Mouse (Mus musculus) gastrocnemius, adult 18-20 months (tissue): ENCODE measurements around the gene Ndufv3. TPM values are rescaled to one million over a fixed set of nuclear protein-coding genes. Genes with fewer than 3 reads are reported as not detected.
"Not testable (repeated sequence)": the region's sequence is repeated elsewhere in the genome, so short reads cannot be mapped to it uniquely, and the experiment has no call there.

Source experiments
- DNase-seq: peaks from one replicate; pipeline ENCODE4 v3.0.0; 2021; ENCODE audit warnings: low spot score
- total RNA-seq, 2 experiments: library from RNA; stranded (reverse); gene quantifications; 2 replicates each; pipeline ENCODE4 v1.2.3; 2021

Gene Ndufv3
- total RNA-seq, 2 experiments from 2014 or later, result 469 to 480 TPM

DNA sequence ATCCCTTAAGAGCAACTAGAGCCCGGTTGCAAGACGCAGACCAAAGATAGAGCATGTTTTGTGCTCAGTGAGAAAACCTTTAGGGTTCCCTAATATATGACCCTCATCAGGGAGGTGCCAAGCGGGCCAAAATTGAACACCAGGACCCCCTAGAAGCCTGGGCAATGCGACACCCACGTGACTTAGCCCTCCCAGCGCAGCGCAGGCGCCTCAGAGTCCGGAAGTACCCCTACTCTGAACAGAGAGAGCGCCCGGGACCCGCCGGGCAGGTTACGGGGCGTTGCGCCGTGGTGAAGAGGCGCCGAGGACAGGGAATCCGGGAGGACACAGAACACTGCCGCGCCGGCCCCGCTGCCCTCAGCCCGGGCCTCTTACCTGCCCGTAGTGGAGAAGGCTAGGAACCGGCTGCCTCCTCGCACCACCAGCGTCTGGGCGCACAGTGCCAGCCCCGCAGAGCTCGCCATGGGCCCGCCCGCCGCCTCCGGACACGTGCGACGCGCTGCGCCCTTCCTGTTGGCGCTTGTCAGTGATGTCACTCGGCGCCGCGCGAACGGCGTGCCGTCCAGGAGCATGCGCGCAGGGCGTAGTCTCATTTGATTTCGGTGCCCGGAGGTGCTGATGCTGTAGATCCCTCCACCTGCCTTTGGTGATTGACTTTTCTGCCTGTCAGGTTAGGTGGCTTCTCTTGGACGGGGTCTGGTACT is 8.0 kb upstream of the Ndufv3 start:
- DNase-seq, result peak; percentile 82

DNA sequence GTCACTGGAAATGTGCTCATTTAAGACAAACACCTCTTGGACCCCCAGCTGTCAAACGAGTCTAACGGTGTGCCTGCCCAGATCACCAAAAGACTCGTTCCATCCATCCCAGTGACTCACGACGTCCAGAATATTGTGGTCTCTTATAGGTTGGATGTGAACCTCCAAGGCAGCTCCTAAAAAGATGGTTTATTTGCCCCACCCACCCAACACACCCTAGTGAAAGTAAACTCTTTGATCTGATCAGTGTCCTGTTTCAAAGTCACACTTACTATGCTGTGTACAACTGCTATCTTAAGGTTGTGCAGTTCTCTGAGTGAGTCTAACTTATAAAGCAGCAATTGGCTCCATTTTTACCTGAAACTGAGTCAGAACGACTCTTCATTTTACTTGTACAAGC is 7.3 kb upstream of the Ndufv3 start:
- DNase-seq, result no peak

DNA sequence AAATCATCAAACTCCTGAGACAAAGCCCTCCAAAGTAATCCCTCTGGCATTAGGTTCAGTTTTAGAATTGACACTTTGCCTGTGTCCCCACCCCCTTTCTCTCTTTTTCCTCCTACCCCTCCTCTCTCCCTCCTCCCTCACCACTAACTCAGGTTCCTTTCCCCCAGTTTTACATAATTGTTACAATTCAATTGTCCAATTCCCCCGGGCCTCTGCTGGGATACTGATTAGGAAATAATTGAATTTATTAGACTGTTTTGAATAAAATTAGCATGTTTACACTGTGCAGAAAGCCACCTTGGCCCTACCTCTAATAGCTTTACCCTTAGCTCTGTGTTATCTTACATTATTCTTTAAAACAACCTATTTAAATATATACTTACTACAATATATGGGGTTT is 5.2 kb upstream of the Ndufv3 start:
- no peak for DNase-seq

DNA sequence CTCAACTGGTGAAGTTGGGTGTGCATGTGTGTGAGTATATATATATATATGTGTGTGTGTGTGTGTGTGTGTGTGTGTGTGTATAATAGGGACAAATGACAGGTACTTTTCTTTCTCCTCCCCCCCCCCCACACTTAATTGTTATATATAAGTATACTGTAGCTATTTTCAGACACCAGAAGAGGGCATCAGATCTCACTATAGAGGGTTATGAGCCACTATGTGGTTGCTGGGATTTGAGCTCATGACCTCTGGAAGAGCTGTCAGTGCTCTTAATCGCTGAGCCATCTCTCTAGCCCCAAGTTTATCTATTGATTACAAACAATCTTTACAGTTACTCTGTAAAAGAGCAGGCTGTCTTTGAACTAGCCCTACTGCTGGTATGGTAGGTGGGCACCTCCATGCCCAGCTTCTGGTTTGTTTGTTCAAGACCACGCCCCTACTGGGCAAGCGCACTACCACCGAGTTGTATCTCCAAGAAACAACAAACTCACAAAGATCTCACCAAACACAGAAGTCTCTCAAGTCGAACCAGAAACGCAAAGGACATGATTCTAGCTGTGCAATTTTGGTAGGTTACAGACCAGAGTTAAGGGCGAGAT is 470 bp upstream of the Ndufv3 start:
- DNase-seq, result no peak

GRCm38 (mm10) chr17:31520895-31521294 is 980 bp downstream of the Ndufv3 start:
- peak; percentile 43 for DNase-seq

- no peak for DNase-seq
Measured at GRCm38 (mm10) chr17:31521948-31522347, 2.0 kb downstream of the Ndufv3 start.

DNA sequence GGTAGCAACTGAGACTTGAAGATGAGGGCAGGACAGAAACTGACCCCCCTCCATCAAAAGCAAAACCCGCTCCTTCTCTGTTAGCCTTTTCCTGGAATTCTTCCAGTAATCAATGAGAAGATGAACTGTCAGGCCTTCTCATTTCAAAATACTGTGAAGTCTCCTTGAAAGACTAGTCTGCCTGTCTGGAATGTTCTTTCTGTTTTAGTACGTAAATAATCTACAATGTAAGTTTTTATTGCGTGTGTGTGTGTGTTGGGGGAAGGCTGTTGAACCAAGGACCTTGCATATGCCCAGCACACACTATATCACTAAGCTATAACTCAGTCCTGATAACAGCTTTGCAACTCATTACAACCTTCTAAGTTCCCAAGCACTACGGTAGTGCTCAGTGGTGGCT is 5.2 kb downstream of the Ndufv3 start:
- no peak for DNase-seq

DNA sequence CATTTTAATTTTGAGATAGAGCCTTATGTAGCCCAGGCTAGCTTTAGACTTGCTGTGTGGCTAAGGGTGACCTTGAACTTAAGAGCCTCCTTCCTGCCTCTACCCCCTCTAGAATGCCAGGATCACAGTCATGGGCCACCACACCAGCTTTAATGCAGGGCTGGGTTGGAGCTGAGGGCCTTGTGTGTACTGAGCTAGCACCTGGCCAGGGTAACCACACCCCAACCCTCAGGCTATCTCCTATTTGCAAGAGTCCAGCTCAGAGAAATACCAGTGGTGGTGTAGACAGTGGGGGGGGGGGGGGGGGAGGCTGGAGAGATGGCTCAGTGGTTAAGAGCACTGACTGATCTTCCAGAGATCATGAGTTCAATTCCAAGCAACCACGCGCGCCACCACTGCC is 5.9 kb downstream of the Ndufv3 start:
- DNase-seq, result no peak

DNA sequence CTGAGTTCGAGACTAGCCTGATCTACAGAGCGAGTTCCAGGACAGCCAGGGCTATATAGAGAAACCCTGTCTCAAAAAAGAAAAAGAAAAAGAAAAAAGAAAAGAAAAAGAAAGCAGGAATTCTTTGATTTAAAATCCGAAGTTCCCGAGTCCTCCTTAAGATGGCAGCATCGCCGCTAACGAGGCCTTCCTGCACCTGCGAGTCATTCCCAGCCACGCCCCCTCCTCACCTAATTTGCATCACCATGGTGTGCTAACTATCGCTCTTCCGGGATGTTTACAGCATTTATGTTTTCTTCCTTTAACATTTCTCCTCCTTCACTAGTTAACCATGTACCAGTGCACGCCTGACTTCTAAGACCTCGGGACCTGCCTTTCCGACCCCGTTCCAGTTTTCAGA is 9.4 kb downstream of the Ndufv3 start:
- no peak for DNase-seq

DNA sequence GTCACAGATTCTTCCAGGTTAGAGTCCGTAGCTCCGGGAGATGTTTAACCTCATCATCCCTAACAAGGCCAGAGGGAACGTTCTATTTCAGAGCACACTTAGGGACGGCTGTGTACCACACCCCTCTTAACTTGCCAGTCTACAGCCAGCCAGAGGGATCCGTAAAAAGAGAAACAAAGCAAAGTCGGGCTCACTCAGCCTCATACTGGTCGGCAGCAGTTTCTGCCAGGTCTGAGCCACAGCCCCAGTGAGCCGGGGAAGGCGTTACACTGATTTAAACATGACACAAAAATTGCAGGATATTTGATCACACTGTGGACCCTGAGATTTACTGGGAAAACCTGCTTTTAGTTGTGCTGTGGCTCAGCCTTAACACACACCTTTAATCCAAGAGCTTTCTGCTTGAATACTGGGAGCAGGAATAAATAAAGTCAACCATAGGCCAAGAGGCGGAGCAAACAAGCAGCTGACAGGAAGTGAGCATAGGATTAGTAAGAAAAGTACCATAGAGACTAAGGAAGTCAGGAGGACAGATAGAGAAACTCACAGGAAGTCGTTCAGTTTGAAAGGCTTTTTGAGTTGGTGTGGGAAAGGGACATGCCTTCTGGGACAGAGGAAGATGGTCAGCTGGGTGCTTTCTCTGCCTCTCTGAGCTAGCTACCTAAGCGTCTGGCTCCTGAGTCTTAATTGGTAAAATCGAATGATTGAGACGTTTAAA is 11.7 kb downstream of the Ndufv3 start:
- no peak for DNase-seq

DNA sequence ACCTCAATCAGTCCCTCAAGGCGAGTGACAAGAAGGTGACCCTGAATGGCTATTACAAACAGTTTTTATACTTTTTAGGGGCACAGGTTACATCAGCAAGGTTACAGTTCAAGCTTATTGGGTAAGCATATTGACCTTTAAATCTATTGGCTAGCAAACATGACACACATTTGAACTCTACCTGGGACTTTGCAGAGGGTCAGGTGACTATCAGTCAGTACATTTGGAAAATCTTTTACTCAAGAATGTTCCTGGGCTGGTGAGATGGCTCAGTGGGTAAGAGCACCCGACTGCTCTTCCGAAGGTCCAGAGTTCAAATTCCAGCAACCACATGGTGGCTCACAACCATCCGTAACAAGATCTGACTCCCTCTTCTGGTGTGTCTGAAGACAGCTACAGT is 12.4 kb downstream of the Ndufv3 start:
- not testable (repeated sequence) for DNase-seq

- no peak for DNase-seq
Measured at GRCm38 (mm10) chr17:31535358-31535757, 15.4 kb downstream of the Ndufv3 start.

DNA sequence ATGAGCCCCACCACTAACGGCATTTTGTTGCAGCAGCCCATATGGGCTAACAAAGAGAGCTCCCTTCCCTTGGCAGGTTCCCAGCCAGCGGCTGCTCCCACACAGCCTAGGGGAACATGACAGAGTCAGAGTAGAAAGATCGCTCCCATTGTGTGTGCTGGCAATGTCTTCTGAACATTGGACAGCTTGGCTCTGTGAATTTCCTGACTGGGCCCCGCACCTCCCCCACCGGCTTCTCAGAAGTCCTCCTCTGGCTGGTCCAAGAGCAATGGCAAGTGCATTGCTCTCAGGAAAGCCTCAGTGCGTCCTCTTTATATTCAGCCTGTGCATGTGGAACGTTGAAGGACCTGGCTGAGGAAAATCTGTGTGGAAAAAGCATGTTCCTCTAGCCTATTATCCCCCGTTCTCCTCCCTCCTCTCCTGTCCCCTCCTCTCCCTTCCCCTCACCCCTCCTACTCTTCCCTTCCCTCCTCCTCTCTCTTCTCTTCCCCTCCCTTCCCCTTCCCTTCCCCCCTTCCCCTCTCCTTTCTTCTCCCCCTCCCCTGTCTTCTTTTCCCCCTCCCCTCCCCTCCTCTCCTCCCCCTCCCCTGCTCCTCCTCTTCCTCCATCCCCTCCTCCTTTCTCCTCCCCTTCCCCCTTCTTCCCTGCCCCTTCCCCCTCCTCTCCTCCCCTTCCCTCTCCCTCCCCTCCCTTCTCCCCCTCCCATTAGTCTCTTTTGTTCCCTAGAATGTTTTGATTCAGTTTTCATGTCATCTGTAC is 16.1 kb downstream of the Ndufv3 start:
- peak; percentile 30 for DNase-seq

- no peak for DNase-seq
Measured at GRCm38 (mm10) chr17:31540101-31540500, 20.2 kb downstream of the Ndufv3 start.

DNA sequence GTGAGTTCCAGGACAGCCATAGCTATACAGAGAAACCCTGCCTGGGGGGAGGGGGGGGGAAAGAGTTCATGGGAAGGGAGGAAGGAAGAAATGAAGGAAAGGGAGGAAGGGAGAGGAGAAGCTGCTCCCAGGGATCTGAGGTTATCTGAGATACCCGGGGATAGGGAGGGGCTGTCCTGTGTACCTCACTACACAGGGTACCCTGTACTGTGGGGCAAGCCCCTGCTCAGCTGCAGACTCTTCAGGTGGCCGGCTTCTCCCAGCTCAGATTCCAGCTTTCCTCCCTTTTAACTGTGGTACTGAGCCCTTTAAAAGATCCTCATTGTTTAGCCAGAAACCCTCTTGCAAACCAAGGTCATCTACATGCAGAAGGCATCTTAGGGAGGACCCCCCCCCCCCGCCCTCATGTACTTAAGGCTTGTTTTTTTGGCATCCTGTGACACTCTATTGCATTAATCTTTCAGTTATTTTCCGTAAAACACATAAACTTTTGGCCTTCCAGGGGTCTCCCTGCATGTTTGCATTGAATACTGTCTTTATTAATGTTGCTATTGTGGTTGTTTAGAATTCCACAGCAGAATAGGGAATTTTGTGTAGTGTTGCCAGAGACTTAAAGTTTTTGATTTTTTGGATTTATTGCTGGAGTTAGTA is 21.0 kb downstream of the Ndufv3 start:
- DNase-seq, result no peak

DNA sequence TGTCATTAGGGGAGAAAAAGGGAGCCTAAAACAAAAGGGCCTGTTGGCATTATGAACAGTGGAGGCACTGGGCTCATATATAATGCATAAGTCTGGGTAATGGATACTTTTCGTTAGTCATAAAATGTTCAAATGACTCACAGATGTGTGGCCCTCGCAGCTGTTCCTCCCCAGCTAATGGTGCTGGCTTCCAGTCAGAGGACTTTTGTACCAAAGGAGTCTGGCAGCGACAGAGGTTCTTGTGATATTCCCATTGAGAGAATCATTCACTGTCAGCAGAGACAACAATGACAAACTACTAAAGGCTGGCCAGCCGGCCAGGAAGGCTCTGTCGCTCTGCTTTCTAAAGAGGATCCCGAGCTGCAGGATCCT is 21.5 kb downstream of the Ndufv3 start:
- peak; percentile 50 for DNase-seq

DNA sequence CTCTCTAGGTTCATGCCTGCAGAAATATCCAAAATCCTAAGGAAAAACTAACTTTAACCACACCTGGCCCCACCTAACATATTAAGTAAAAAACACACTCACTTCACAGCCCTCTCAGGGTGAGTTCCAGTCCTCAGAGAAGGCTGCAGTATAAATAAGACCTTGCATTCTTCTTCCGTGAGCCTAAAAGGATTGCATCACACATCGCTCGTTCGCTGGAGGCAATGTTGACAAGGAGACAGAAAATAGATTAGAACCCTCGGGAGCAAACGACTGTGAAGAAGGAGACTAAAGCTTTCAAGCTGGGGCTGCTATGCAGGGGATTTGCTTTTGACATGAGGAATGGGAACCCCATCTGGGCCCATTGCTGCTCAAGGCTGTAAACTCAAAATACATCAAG is 23.7 kb downstream of the Ndufv3 start:
- no peak for DNase-seq

DNA sequence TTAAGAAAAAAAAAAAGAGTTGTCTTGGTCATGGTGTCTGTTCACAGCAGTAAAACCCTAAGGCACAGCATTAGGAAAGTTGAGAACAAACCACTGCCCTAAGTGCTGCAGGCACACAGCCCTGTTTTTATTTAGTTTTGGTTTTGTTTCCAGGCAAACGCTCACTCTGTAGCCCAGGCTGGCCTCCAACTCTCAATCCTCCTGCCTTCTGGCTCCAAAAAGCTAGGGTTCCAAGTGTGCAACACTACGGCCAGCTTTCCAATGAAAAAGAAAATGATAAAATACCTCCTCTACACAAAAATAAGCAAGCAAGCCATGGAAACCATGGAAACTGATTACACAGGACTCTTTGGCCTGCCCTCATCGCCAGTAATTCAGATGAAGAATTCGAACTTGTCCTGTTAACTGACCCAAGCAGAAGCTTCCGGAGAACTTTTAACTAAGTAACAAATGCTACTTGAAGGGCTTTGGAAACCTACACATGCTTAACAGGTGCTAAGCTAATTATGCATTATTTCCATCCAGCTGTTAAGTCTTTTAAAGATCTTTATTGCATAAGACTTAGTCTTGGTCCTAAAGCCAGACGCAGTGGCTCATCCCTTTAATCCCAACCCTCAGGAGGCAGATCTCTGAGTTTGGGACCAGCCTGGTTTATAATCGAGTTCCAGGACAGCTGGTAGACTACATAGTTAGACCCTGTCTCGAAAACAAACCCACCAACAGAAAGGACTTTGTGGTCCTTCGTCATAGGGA is 26.7 kb downstream of the Ndufv3 start:
- DNase-seq, result peak; percentile 36

DNA sequence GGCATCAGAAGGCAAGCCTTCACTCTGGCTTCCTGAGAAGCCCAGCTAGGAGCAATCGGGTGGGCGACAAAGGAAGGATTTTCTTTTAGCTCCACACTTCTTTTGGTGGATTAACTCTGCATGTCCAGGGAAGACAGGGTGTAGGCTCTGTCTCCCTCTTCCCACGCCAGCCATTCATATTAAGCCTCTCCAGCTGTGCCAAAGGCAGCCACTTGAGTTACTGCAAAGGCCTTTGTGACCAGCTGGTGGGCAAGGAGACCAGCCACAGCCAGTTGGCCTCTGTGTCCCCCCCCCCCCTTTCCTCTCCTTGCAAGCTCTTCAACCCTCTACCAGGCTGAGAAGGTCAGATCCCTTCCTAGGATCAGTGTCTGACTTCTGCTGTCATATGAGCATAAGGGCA is 28.1 kb downstream of the Ndufv3 start:
- no peak for DNase-seq

DNA sequence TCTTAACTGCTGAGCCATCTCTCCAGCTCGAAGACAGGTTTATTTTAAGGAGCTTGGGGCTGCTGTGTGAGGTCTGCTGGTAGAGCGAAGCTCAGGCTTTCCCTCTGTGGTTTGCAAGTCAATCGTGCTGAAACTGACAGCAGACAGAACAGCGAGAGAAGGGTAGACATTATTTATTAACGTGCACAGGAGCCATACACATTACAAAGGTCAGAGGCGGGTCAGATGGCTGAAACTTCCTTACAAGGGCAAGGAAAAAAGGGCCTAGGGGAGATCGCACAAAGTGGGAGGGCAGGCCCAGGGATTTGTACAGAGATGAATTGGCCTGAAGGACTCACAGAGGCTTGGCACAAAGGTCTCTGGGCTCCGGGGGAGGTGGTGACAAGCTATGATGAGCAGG is 29.5 kb downstream of the Ndufv3 start:
- no peak for DNase-seq

DNA sequence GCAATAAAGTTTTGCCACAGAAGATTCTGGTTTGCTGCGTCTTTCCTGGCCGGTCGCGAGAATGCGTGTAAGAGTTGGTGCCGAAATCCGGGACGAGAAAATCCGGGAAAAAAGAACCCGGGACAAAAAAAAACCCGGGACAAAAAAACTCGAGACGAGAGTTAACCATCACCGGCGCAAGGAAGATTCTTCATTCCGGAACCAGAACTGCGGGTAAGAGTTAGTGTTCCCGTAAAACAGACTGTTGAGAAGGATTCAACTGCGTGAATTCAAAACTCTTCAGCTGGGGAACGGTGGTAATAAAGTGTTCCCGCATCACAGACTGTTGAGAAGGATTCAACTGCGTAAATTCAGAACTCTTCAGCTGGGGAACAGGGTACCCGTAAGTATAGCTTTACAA is 32.7 kb downstream of the Ndufv3 start:
- DNase-seq, result not testable (repeated sequence)
